Mouse (Mus musculus) midbrain, embryonic 16.5 days (tissue): ENCODE data around the gene Chchd1. TPM values are rescaled to one million over a fixed set of nuclear protein-coding genes. Genes with fewer than 3 reads are reported as not detected.
A peak's percentile ranks its signal among the peaks of the same experiment; 100 is the strongest.

Experiments
- ATAC-seq: fragments of 200-750 bp; cut with Nextera tagmentation; 2 replicates; pipeline ENCODE4 v1.8.0; 2017; ENCODE audit warnings: moderate TSS enrichment
- H3K27ac ChIP-seq: fragments of 300-500 bp; sonication (generic); 2 replicates; pipeline ENCODE4 v1.5.1; 2014; ENCODE audit warnings: mild to moderate bottlenecking, low read length, mixed read lengths
- H3K27me3 ChIP-seq: fragments of 300-500 bp; sonication (generic); 2 replicates; pipeline ENCODE4 v1.6.1; 2014; ENCODE audit warnings: low read depth, low read length, mixed read lengths; ENCODE audit not compliant: control insufficient read depth, insufficient read depth
- H3K36me3 ChIP-seq: fragments of 300-500 bp; sonication (generic); 2 replicates; pipeline ENCODE4 v1.6.1; 2014; ENCODE audit warnings: mild to moderate bottlenecking, low read length, moderate library complexity, mixed read lengths; ENCODE audit not compliant: control insufficient read depth, insufficient read depth
- H3K4me1 ChIP-seq: fragments of 300-500 bp; sonication (generic); 2 replicates; pipeline ENCODE4 v1.6.1; 2014; ENCODE audit warnings: mild to moderate bottlenecking, low read length, mixed read lengths; ENCODE audit not compliant: control insufficient read depth, insufficient read depth
- H3K4me2 ChIP-seq: fragments of 300-500 bp; sonication (generic); 2 replicates; pipeline ENCODE4 v1.6.1; 2014; ENCODE audit warnings: mild to moderate bottlenecking, low read length, mixed read lengths
- H3K4me3 ChIP-seq: fragments of 300-500 bp; sonication (generic); 2 replicates; pipeline ENCODE4 v1.5.1; 2014; ENCODE audit warnings: low read depth, mild to moderate bottlenecking, low read length, moderate library complexity, mixed read lengths
- H3K9ac ChIP-seq: fragments of 300-500 bp; sonication (generic); 2 replicates; pipeline ENCODE4 v1.6.1; 2014; ENCODE audit warnings: low read depth, low read length, mixed read lengths
- H3K9me3 ChIP-seq: fragments of 300-500 bp; sonication (generic); replicated peaks from 2 replicates; pipeline ENCODE4 v1.6.1; 2014; ENCODE audit warnings: mild to moderate bottlenecking, low read length, mixed read lengths; ENCODE audit not compliant: control insufficient read depth, poor library complexity, severe bottlenecking
- WGBS: fragments of 180-500 bp; shearing (Covaris S2); extraction: QIAGEN DNeasy Blood & Tissue Kit; methylation state at CpG from one replicate; pipeline ENCODE4 v1.1.7; 2014; 5-methylcytosine and 5-hydroxymethylcytosine counted together
- polyA plus RNA-seq: library from polyadenylated mRNA; unstranded; fragments of >200 nt; fragmentation: Nextera tagmentation; extraction: Ambion mirVana; gene quantifications from 2 replicates; pipeline ENCODE4 v1.2.1, GENCODE M21; 2015

Gene Chchd1
- polyA plus RNA-seq, 1 experiment from 2014 or later: 171 TPM

- Histone ChIP-seq H3K9ac (no peak overlapping the region), H3K36me3 (peaks cover 25% of the 10 kb centered on the region), H3K27ac (no peak overlapping the region), H3K27me3 (no peaks in the 10 kb centered on the region), H3K4me2 (no peak overlapping the region), H3K4me3 (no peak overlapping the region), H3K9me3 (no peaks in the 10 kb centered on the region), H3K4me1 (peaks cover 7% of the 10 kb centered on the region)
- no peak for ATAC-seq
- 96% methylated on average over 9 of the region's 9 CpGs for WGBS
These were observed 27.1 kb downstream of the Chchd1 start for GRCm38 (mm10) chr14:20729871-20730270.

- Histone ChIP-seq H3K9ac (no peak overlapping the region), H3K4me3 (no peak overlapping the region), H3K4me1 (peaks cover 9% of the 10 kb centered on the region), H3K36me3 (peaks cover 22% of the 10 kb centered on the region), H3K27ac (no peak overlapping the region), H3K9me3 (no peaks in the 10 kb centered on the region), H3K4me2 (no peak overlapping the region), H3K27me3 (no peaks in the 10 kb centered on the region)
- WGBS: 92% methylated on average over 9 of the region's 9 CpGs
- ATAC-seq: no peak
These were observed 28.2 kb downstream of the Chchd1 start for GRCm38 (mm10) chr14:20730853-20731602.

- peaks cover 9% of the 10 kb centered on the region for H3K4me1 ChIP-seq
- 51% methylated on average over 12 of the region's 12 CpGs for WGBS
- peak overlapping the region; percentile 74 for H3K4me2 ChIP-seq
- H3K9ac ChIP-seq: peak overlapping the region; percentile 79
- no peaks in the 10 kb centered on the region for H3K27me3 ChIP-seq
- peak overlapping the region; percentile 60 for H3K4me3 ChIP-seq
- ATAC-seq: no peak
- H3K27ac ChIP-seq: no peak overlapping the region
- no peaks in the 10 kb centered on the region for H3K9me3 ChIP-seq
- peaks cover 24% of the 10 kb centered on the region for H3K36me3 ChIP-seq
These were observed 30.5 kb downstream of the Chchd1 start for GRCm38 (mm10) chr14:20733041-20733951.

GRCm38 (mm10) chr14:20733952-20734774 is 31.4 kb downstream of the Chchd1 start, which contains the start of gene Ndst2:
Gene Ndst2 (minus strand): TSS chr14:20734562.
- H3K36me3 ChIP-seq: peaks cover 23% of the 10 kb centered on the region
- H3K27me3 ChIP-seq: no peaks in the 10 kb centered on the region
- peak within 1 kb of the TSS; percentile 60 for H3K4me3 ChIP-seq
- H3K4me1 ChIP-seq: peaks cover 9% of the 10 kb centered on the region
- ATAC-seq: peak; percentile 98
- H3K27ac ChIP-seq: peak within 1 kb of the TSS; percentile 74
- WGBS: under 1% methylated on average over 78 of the region's 81 CpGs
- peak within 1 kb of the TSS; percentile 74 for H3K4me2 ChIP-seq
- peak within 1 kb of the TSS; percentile 79 for H3K9ac ChIP-seq
- no peaks in the 10 kb centered on the region for H3K9me3 ChIP-seq

- H3K36me3 ChIP-seq: peaks cover 16% of the 10 kb centered on the region
- ATAC-seq: no peak
- 66% methylated on average over 2 of the region's 2 CpGs for WGBS
- H3K4me3 ChIP-seq: no peak overlapping the region
- peaks cover 9% of the 10 kb centered on the region for H3K4me1 ChIP-seq
- 0 out of 2 replicates have a peak overlapping the region, but pooled peaks have one; percentile 35 for H3K27ac ChIP-seq
- no peaks in the 10 kb centered on the region for H3K27me3 ChIP-seq
- H3K9ac ChIP-seq: no peak overlapping the region
- H3K9me3 ChIP-seq: no peaks in the 10 kb centered on the region
- H3K4me2 ChIP-seq: no peak overlapping the region
These were observed 32.2 kb downstream of the Chchd1 start for GRCm38 (mm10) chr14:20735052-20735451.

- no peak overlapping the region for H3K27ac ChIP-seq
- peaks cover 9% of the 10 kb centered on the region for H3K4me1 ChIP-seq
- WGBS: 88% methylated on average over 13 of the region's 13 CpGs
These were observed 33.1 kb downstream of the Chchd1 start for GRCm38 (mm10) chr14:20735892-20736390.

GRCm38 (mm10) chr14:20737306-20737705 is 34.5 kb downstream of the Chchd1 start:
- no peak overlapping the region for H3K9ac ChIP-seq
- no peak overlapping the region for H3K27ac ChIP-seq
- no peaks in the 10 kb centered on the region for H3K9me3 ChIP-seq
- 46% methylated on average over 14 of the region's 14 CpGs for WGBS
- H3K36me3 ChIP-seq: peaks cover 27% of the 10 kb centered on the region
- H3K4me2 ChIP-seq: no peak overlapping the region
- no peaks in the 10 kb centered on the region for H3K27me3 ChIP-seq
- peaks cover 9% of the 10 kb centered on the region for H3K4me1 ChIP-seq
- H3K4me3 ChIP-seq: no peak overlapping the region
- ATAC-seq: no peak

More at GRCm38 (mm10) chr14:20735892-20736390, 33.1 kb downstream of the Chchd1 start:
- H3K4me2 ChIP-seq: no peak overlapping the region
- H3K4me3 ChIP-seq: no peak overlapping the region
- H3K9ac ChIP-seq: no peak overlapping the region
- H3K27me3 ChIP-seq: no peaks in the 10 kb centered on the region
- no peaks in the 10 kb centered on the region for H3K9me3 ChIP-seq
- no peak for ATAC-seq
- peaks cover 15% of the 10 kb centered on the region for H3K36me3 ChIP-seq

- no peak for ATAC-seq
- no peak overlapping the region for H3K27ac ChIP-seq
- peaks cover 28% of the 10 kb centered on the region for H3K36me3 ChIP-seq
- H3K27me3 ChIP-seq: no peaks in the 10 kb centered on the region
- H3K9ac ChIP-seq: no peak overlapping the region
- peaks cover 4% of the 10 kb centered on the region for H3K4me1 ChIP-seq
- H3K4me2 ChIP-seq: no peak overlapping the region
- WGBS: 93% methylated on average over 8 of the region's 8 CpGs
- H3K9me3 ChIP-seq: no peaks in the 10 kb centered on the region
- H3K4me3 ChIP-seq: no peak overlapping the region
These were observed 35.7 kb downstream of the Chchd1 start for GRCm38 (mm10) chr14:20738511-20738910.
